9 mouse cellular contexts compared by ENCODE assay signal in the genomic region with DNA sequence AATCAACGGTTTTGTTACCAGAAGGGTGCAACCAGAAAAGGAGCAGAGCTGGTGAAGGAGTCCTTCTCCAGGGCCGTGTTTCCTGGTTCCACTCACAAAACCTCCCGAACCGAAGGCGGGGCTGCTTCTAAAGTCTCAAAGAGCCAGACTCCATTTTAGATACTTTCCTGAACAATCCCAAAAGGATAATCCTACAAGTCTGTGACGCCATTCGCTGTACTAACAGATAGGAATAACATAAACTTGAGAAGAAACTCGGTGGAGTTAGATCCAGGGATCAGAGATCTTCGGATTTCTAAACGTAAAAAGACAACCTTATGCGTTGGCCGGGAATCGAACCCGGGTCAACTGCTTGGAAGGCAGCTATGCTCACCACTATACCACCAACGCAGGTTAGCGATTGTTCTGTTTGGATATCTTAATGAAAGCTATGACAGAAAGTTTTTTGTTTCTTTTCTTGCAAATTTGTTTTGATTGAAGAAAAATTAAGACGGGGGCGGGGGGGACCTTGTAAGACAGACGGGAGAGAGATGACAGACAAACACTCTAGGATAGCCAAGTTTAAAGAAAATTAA. TPM values are rescaled to one million over a fixed set of nuclear protein-coding genes. Genes with fewer than 3 reads are reported as not detected.
DNase-seq lines count a peak whose midpoint lies in the region; ATAC-seq and TF ChIP-seq lines count a peak whose summit lies in the region.
"Had no signal": no experiment of that assay in that cellular context is flagged by ENCODE, and none has a peak within 500 bp of the region (broad histone marks: within the 10 kb centered on the region; RNA-seq: fewer than 3 reads in every experiment).

No protein-coding gene starts in this region.

- TF ChIP-seq RAD21 in CH12.LX (IDR thresholded peaks at IDR 0.05; ENCODE audit: low read depth, low read length): no peak

- dilution Hi-C loops in CH12.LX (cut with MboI; ENCODE audit: extremely low pct_ligation_motif_present, extremely low pct_unique_long_range_greater_than_20kb, low sequenced_read_pairs): no loop called here

- peak overlapping the region; percentile 77 for H3K27ac ChIP-seq in CH12.LX (ENCODE audit: insufficient read depth, low read depth)
- H3K27ac ChIP-seq in forebrain, embryonic 11.5 days (ENCODE audit: low read depth, low read length): peak overlapping the region; percentile 71
- H3K27ac ChIP-seq in heart, embryonic 16.5 days (ENCODE audit: low read length): peak overlapping the region; percentile 96
- peak overlapping the region; percentile 94 for H3K27ac ChIP-seq in liver, embryonic 15.5 days (replicated peaks)
- H3K27ac ChIP-seq in neural tube, embryonic 11.5 days (ENCODE audit: low read depth, low read length): peak overlapping the region; percentile 75
- H3K27ac ChIP-seq in stomach, embryonic 16.5 days (ENCODE audit: low read length): peak overlapping the region; percentile 92

- TF ChIP-seq POLR2A in CH12.LX (IDR thresholded peaks at IDR 0.05; ENCODE audit: low read depth, low read length): no peak

- TF ChIP-seq EP300 in CH12.LX (IDR thresholded peaks at IDR 0.05; ENCODE audit: low read length): no peak

- H3K4me1 ChIP-seq in CH12.LX (ENCODE audit: control insufficient read depth in 1 of 2, insufficient read depth in 2 of 2): peaks cover 0 to 18% of the 10 kb centered on the region in 2 experiments; a peak in 1 of 4 replicates
- H3K4me1 ChIP-seq in forebrain, embryonic 11.5 days (replicated peaks; ENCODE audit: control insufficient read depth, insufficient read depth, low read length): peaks cover 4% of the 10 kb centered on the region
- peaks cover 13% of the 10 kb centered on the region for H3K4me1 ChIP-seq in heart, embryonic 16.5 days (ENCODE audit: control insufficient read depth, insufficient read depth, low read length)
- peaks cover 48% of the 10 kb centered on the region for H3K4me1 ChIP-seq in liver, embryonic 15.5 days (replicated peaks)
- H3K4me1 ChIP-seq in neural tube, embryonic 11.5 days (ENCODE audit: control insufficient read depth, insufficient read depth, low read length): no peaks in the 10 kb centered on the region
- peaks cover 4% of the 10 kb centered on the region; the same call in 1 of the 2 replicates for H3K4me1 ChIP-seq in stomach, embryonic 16.5 days (ENCODE audit: control insufficient read depth, insufficient read depth, low read length)

- no peaks in the 10 kb centered on the region for H3K9me3 ChIP-seq in CH12.LX (replicated peaks; ENCODE audit: low read length)
- no peaks in the 10 kb centered on the region for H3K9me3 ChIP-seq in forebrain, embryonic 11.5 days (ENCODE audit: control insufficient read depth, low read length)
- H3K9me3 ChIP-seq in heart, embryonic 16.5 days (replicated peaks; ENCODE audit: control insufficient read depth, low read length): no peaks in the 10 kb centered on the region
- H3K9me3 ChIP-seq in liver, embryonic 15.5 days (replicated peaks): no peaks in the 10 kb centered on the region
- no peaks in the 10 kb centered on the region for H3K9me3 ChIP-seq in neural tube, embryonic 11.5 days (ENCODE audit: control insufficient read depth, low read length)
- H3K9me3 ChIP-seq in stomach, embryonic 16.5 days (replicated peaks; ENCODE audit: control insufficient read depth, low read length): no peaks in the 10 kb centered on the region

- peak overlapping the region; percentile 69 for H3K4me2 ChIP-seq in CH12.LX (ENCODE audit: insufficient read depth, low read depth, poor library complexity, severe bottlenecking)
- H3K4me2 ChIP-seq in forebrain, embryonic 11.5 days (ENCODE audit: low read depth, low read length, severe bottlenecking): peak overlapping the region; percentile 64
- peak overlapping the region; percentile 68 for H3K4me2 ChIP-seq in heart, embryonic 16.5 days (ENCODE audit: low read depth, low read length)
- H3K4me2 ChIP-seq in liver, embryonic 15.5 days: peak overlapping the region; percentile 86
- H3K4me2 ChIP-seq in neural tube, embryonic 11.5 days (ENCODE audit: low read depth): peak overlapping the region; percentile 65
- peak overlapping the region; percentile 96 for H3K4me2 ChIP-seq in stomach, embryonic 16.5 days (ENCODE audit: low read depth, low read length)

- TF ChIP-seq CTCF in CH12.LX (conservative IDR thresholded peaks at IDR 0.05 in 1 of 2, IDR thresholded peaks at IDR 0.05 in 1 of 2; ENCODE audit: low read depth in 2 of 2, low read length in 2 of 2): no peak

- no peaks in the 10 kb centered on the region for H3K79me2 ChIP-seq in CH12.LX (replicated peaks; ENCODE audit: control insufficient read depth, extremely low read depth, insufficient read depth, poor library complexity, severe bottlenecking)

- no peaks in the 10 kb centered on the region for H3K36me3 ChIP-seq in CH12.LX (replicated peaks in 1 of 2; ENCODE audit: control insufficient read depth in 1 of 2, insufficient read depth in 1 of 2, low read length in 1 of 2)
- H3K36me3 ChIP-seq in forebrain, embryonic 11.5 days (ENCODE audit: control insufficient read depth, insufficient read depth, low read length): no peaks in the 10 kb centered on the region
- H3K36me3 ChIP-seq in heart, embryonic 16.5 days (ENCODE audit: control insufficient read depth, insufficient read depth): no peaks in the 10 kb centered on the region
- no peaks in the 10 kb centered on the region for H3K36me3 ChIP-seq in liver, embryonic 15.5 days (replicated peaks)
- no peaks in the 10 kb centered on the region for H3K36me3 ChIP-seq in neural tube, embryonic 11.5 days (ENCODE audit: control insufficient read depth, insufficient read depth, low read length)
- no peaks in the 10 kb centered on the region for H3K36me3 ChIP-seq in stomach, embryonic 16.5 days (ENCODE audit: control insufficient read depth, insufficient read depth, low read length)

- peak; percentile 71 for ATAC-seq in forebrain, embryonic 11.5 days (replicated peaks; ENCODE audit: low FRiP score)
- ATAC-seq in heart, embryonic 16.5 days (replicated peaks; ENCODE audit: extremely low read depth, insufficient read depth, low FRiP score): peak; percentile 73
- ATAC-seq in liver, embryonic 15.5 days (ENCODE audit: insufficient read depth): peak; percentile 65
- ATAC-seq in neural tube, embryonic 11.5 days (ENCODE audit: insufficient read depth, low FRiP score, low TSS enrichment): peak; percentile 72
- peak; percentile 73 for ATAC-seq in stomach, embryonic 16.5 days (ENCODE audit: insufficient read depth, low FRiP score)

- H3K4me3 ChIP-seq in CH12.LX (replicated peaks in 1 of 3; ENCODE audit: low read depth in 2 of 3, low read length in 2 of 3, poor library complexity in 1 of 3): peak overlapping the region; percentile 73 to 98 (median 80)
- H3K4me3 ChIP-seq in forebrain, embryonic 11.5 days (ENCODE audit: low read depth, low read length): peak overlapping the region; percentile 66
- peak overlapping the region; percentile 88 for H3K4me3 ChIP-seq in heart, embryonic 16.5 days (ENCODE audit: low read length)
- peak overlapping the region; percentile 77 for H3K4me3 ChIP-seq in liver, embryonic 15.5 days (replicated peaks)
- H3K4me3 ChIP-seq in neural tube, embryonic 11.5 days (ENCODE audit: low read depth, low read length): peak overlapping the region; percentile 67
- peak overlapping the region; percentile 72 for H3K4me3 ChIP-seq in stomach, embryonic 16.5 days (replicated peaks; ENCODE audit: low read length)

- WGBS in forebrain, embryonic 11.5 days: under 1% methylated on average over 19 of the region's 19 CpGs
- under 1% methylated on average over 19 of the region's 19 CpGs for WGBS in heart, embryonic 16.5 days
- WGBS in liver, embryonic 15.5 days (ENCODE audit: insufficient replicate concordance): under 1% methylated on average over 19 of the region's 19 CpGs
- WGBS in neural tube, embryonic 11.5 days: under 1% methylated on average over 19 of the region's 19 CpGs
- 0% methylated on average over 19 of the region's 19 CpGs for whole genome bisulfite sequencing in stomach, embryonic 16.5 days

- peak overlapping the region; percentile 87 for H3K9ac ChIP-seq in CH12.LX (ENCODE audit: insufficient read depth, low read depth)
- peak overlapping the region; percentile 69 for H3K9ac ChIP-seq in forebrain, embryonic 11.5 days (ENCODE audit: low read length)
- peak overlapping the region; percentile 88 for H3K9ac ChIP-seq in heart, embryonic 16.5 days (ENCODE audit: low read length)
- H3K9ac ChIP-seq in liver, embryonic 15.5 days: peak overlapping the region; percentile 75
- H3K9ac ChIP-seq in neural tube, embryonic 11.5 days (ENCODE audit: low read length): peak overlapping the region; percentile 62
- H3K9ac ChIP-seq in stomach, embryonic 16.5 days (ENCODE audit: low read length): peak overlapping the region; percentile 74

- in situ Hi-C loops in CH12.LX (cut with MboI; ENCODE audit: low pct_ligation_motif_present, low pct_unique_long_range_greater_than_20kb, low sequenced_read_pairs): loop anchor here (10.0 kb wide), 1 partner anchor 176 kb away; no protein-coding TSS in a partner anchor

- peaks cover 3% of the 10 kb centered on the region for H3K27me3 ChIP-seq in CH12.LX (replicated peaks)
- H3K27me3 ChIP-seq in forebrain, embryonic 11.5 days (ENCODE audit: control insufficient read depth, insufficient read depth, low read length): no peaks in the 10 kb centered on the region
- no peaks in the 10 kb centered on the region for H3K27me3 ChIP-seq in heart, embryonic 16.5 days (ENCODE audit: control insufficient read depth, insufficient read depth, low read length)
- 0 out of 2 replicates have a peak, but pooled peaks cover 3% of the 10 kb centered on the region for H3K27me3 ChIP-seq in liver, embryonic 15.5 days
- no peaks in the 10 kb centered on the region for H3K27me3 ChIP-seq in neural tube, embryonic 11.5 days (ENCODE audit: control insufficient read depth, insufficient read depth, low read length)
- H3K27me3 ChIP-seq in stomach, embryonic 16.5 days (ENCODE audit: control insufficient read depth, insufficient read depth, low read length): no peaks in the 10 kb centered on the region

- peak; percentile 86 for DNase-seq in CH12.LX (ENCODE audit: extremely low read depth)
- DNase-seq in c-Kit-positive CD71-positive TER-119-negative erythroid progenitor cells, embryonic 14.5 days (ENCODE audit: low read depth): peak; percentile 74
- DNase-seq in forebrain, embryonic 11.5 days (ENCODE audit: low spot score): peak; percentile 87
- DNase-seq in kidney, postnatal 36 days: peak; percentile 90 to 93
- DNase-seq in neural tube, embryonic 11.5 days (ENCODE audit: low spot score): peak; percentile 83

RNA-seq across cellular contexts. Expression of a gene that starts 24.2 kb away (rescaled TPM):
- total RNA-seq in CH12.LX (2012; rRNA removed) (not detected in 2 replicates), CH12.LX (2014; rRNA removed) (not detected in 2 replicates)
- not detected in 2 replicates for polyA plus RNA-seq in CH12.LX (2012; ENCODE audit: insufficient read length, low read depth)
- polyA plus RNA-seq in forebrain, embryonic 11.5 days (2014; fragmentation: Nextera tagmentation; extraction: Ambion mirVana): 0.69 and 0.77 TPM in 2 replicates
- polyA plus RNA-seq in heart, embryonic 16.5 days (2015; fragmentation: Nextera tagmentation; extraction: Ambion mirVana): 8.5 and 10.9 TPM in 2 replicates
- 7.1 and 8.5 TPM in 2 replicates for polyA plus RNA-seq in liver, embryonic 15.5 days (2015; fragmentation: Nextera tagmentation; extraction: Ambion mirVana)
- polyA plus RNA-seq in neural tube, embryonic 11.5 days (2014; fragmentation: Nextera tagmentation; extraction: Ambion mirVana): 3.1 and 3.6 TPM in 2 replicates
- polyA plus RNA-seq in stomach, embryonic 16.5 days (2015; fragmentation: Nextera tagmentation; extraction: Ambion mirVana): 0.50 and 3.8 TPM in 2 replicates
- total RNA-seq: hematopoietic stem cell, adult 5-6 weeks had no signal

RNA-seq across cellular contexts. Expression of a gene that starts 48.7 kb away (rescaled TPM):
- total RNA-seq in CH12.LX (2012; rRNA removed) (0.13 TPM in 1 of 2 replicates, not detected in the other), CH12.LX (2014; rRNA removed) (not detected in 2 replicates)
- polyA plus RNA-seq in CH12.LX (2012; ENCODE audit: insufficient read length, low read depth): not detected in 2 replicates
- polyA plus RNA-seq in forebrain, embryonic 11.5 days (2014; fragmentation: Nextera tagmentation; extraction: Ambion mirVana): not detected in 2 replicates
- 1.3 and 1.5 TPM in 2 replicates for polyA plus RNA-seq in heart, embryonic 16.5 days (2015; fragmentation: Nextera tagmentation; extraction: Ambion mirVana)
- not detected in 2 replicates for polyA plus RNA-seq in liver, embryonic 15.5 days (2015; fragmentation: Nextera tagmentation; extraction: Ambion mirVana)
- polyA plus RNA-seq in neural tube, embryonic 11.5 days (2014; fragmentation: Nextera tagmentation; extraction: Ambion mirVana): not detected in 2 replicates
- 0.17 and 0.29 TPM in 2 replicates for polyA plus RNA-seq in stomach, embryonic 16.5 days (2015; fragmentation: Nextera tagmentation; extraction: Ambion mirVana)
- total RNA-seq: hematopoietic stem cell, adult 5-6 weeks had no signal

RNA-seq across cellular contexts. Expression of a gene that starts 57.0 kb away (rescaled TPM):
- 52.5 and 76.7 TPM in 2 replicates for total RNA-seq in CH12.LX (2012; rRNA removed)
- 184 and 220 TPM in 2 replicates for total RNA-seq in CH12.LX (2014; rRNA removed)
- polyA plus RNA-seq in CH12.LX (2012; ENCODE audit: insufficient read length, low read depth): 39.2 and 41.8 TPM in 2 replicates
- polyA plus RNA-seq in forebrain, embryonic 11.5 days (2014; fragmentation: Nextera tagmentation; extraction: Ambion mirVana): 45.5 and 46.3 TPM in 2 replicates
- 209 and 226 TPM in 2 replicates for polyA plus RNA-seq in heart, embryonic 16.5 days (2015; fragmentation: Nextera tagmentation; extraction: Ambion mirVana)
- 42.8 and 46.8 TPM in 2 replicates for polyA plus RNA-seq in liver, embryonic 15.5 days (2015; fragmentation: Nextera tagmentation; extraction: Ambion mirVana)
- 50.4 and 62.7 TPM in 2 replicates for polyA plus RNA-seq in neural tube, embryonic 11.5 days (2014; fragmentation: Nextera tagmentation; extraction: Ambion mirVana)
- polyA plus RNA-seq in stomach, embryonic 16.5 days (2015; fragmentation: Nextera tagmentation; extraction: Ambion mirVana): 164 and 179 TPM in 2 replicates

Comparison
In these comparisons a context has a peak if more than half of its experiments do, and no peak if none do; other contexts are left out.
1. Peak in every context shown above with its lines: DNase-seq, ATAC-seq, H3K4me3 ChIP-seq and H3K27ac ChIP-seq.